ENCODE assay signal across 13 mouse cellular contexts in the genomic region with DNA sequence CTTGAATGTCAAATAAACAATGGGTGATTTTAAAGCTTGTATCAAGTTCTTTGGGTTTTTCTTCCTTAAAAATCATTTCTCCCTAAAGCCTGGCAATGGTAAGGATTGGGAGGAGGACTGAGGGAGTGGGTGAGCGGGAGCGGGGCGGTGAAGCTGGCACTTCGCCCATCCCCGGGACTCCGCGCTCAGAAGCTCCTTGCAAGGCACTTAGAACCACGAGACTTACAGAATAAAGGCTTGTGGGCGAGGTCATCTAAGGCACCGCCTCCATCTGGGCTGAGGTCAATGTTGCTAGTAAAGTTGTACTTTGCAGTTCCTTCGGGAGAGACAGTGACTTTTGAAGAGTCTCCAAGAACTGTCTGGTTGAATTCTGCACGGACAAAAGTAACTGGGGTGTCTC. TPM values are rescaled to one million over a fixed set of nuclear protein-coding genes. Genes with fewer than 3 reads are reported as not detected.
DNase-seq lines count a peak whose midpoint lies in the region; ATAC-seq and TF ChIP-seq lines count a peak whose summit lies in the region.
"Had no signal": no experiment of that assay in that cellular context is flagged by ENCODE, and none has a peak within 500 bp of the region (broad histone marks: within the 10 kb centered on the region; RNA-seq: fewer than 3 reads in every experiment).

No protein-coding gene starts in this region.

- 0 out of 2 replicates have a peak, but pooled peaks cover 7% of the 10 kb centered on the region for H3K4me1 ChIP-seq in hindbrain, postnatal 0 days (ENCODE audit: insufficient read depth, low read length)
- H3K4me1 ChIP-seq in hindbrain, embryonic 16.5 days (ENCODE audit: control insufficient read depth, insufficient read depth, low read depth, low read length), result no peaks in the 10 kb centered on the region

- no peak overlapping the region for H3K9ac ChIP-seq in hindbrain, postnatal 0 days (replicated peaks; ENCODE audit: low read length)
- no peak overlapping the region for H3K9ac ChIP-seq in hindbrain, embryonic 16.5 days (ENCODE audit: low read depth, low read length)
- H3K9ac ChIP-seq: forebrain, embryonic 15.5 days had no signal

- H3K4me2 ChIP-seq in hindbrain, postnatal 0 days (ENCODE audit: low read depth, low read length), result peak overlapping the region; percentile 19; the same call in 1 of the 2 replicates
- H3K4me2 ChIP-seq in hindbrain, embryonic 16.5 days (ENCODE audit: low read length), result no peak overlapping the region
- H3K4me2 ChIP-seq: forebrain, embryonic 15.5 days had no signal

- H3K4me3 ChIP-seq in hindbrain, postnatal 0 days (ENCODE audit: low read length), result no peak overlapping the region
- no peak overlapping the region for H3K4me3 ChIP-seq in hindbrain, embryonic 16.5 days (ENCODE audit: low read length)
- H3K4me3 ChIP-seq: forebrain, embryonic 15.5 days; heart, adult 2 months; hindbrain, embryonic 10.5 days had no signal

- DNase-seq in hindbrain, postnatal 0 days (ENCODE audit: low spot score), result no peak
- DNase-seq in right cerebral cortex, adult 18-20 months, result peak; percentile 39
- no peak for DNase-seq in right cerebral cortex, postnatal 25 days
- peak; percentile 52 to 57 for DNase-seq in frontal cortex, postnatal 36 days (ENCODE audit: low spot score in 2 of 2)
- DNase-seq in right cerebral cortex, postnatal 14 days, result peak; percentile 53
- DNase-seq in urinary bladder, postnatal 4 days (ENCODE audit: low spot score in 2 of 2), result no peak
- DNase-seq: heart, adult 2 months; midbrain, embryonic 14.5 days had no signal

- H3K27ac ChIP-seq in hindbrain, postnatal 0 days, result no peak overlapping the region
- H3K27ac ChIP-seq in hindbrain, embryonic 16.5 days (ENCODE audit: low read depth, low read length), result no peak overlapping the region
- H3K27ac ChIP-seq: forebrain, embryonic 15.5 days; heart, adult 2 months; hindbrain, embryonic 10.5 days had no signal

- no peak for ATAC-seq in hindbrain, postnatal 0 days
- ATAC-seq in hindbrain, embryonic 16.5 days, result no peak
- ATAC-seq in activated CD4-positive, CD25-positive, alpha-beta regulatory T cell, adult 4 months, result no peak
- ATAC-seq: forebrain, embryonic 15.5 days had no signal

- no peak for TF ChIP-seq CTCF in hindbrain, postnatal 0 days (IDR thresholded peaks at IDR 0.05; ENCODE audit: low read depth)

- H3K9me3 ChIP-seq in hindbrain, postnatal 0 days (ENCODE audit: low read length), result no peaks in the 10 kb centered on the region
- H3K9me3 ChIP-seq in hindbrain, embryonic 16.5 days (ENCODE audit: control insufficient read depth, low read length), result no peaks in the 10 kb centered on the region
- H3K9me3 ChIP-seq: forebrain, embryonic 15.5 days; hindbrain, embryonic 10.5 days had no signal

- WGBS in hindbrain, postnatal 0 days, result 36% methylated on average over 12 of the region's 12 CpGs
- 55% methylated on average over 12 of the region's 12 CpGs for WGBS in hindbrain, embryonic 16.5 days

- no peaks in the 10 kb centered on the region for H3K36me3 ChIP-seq in hindbrain, postnatal 0 days (ENCODE audit: insufficient read depth, low read length)
- H3K36me3 ChIP-seq in hindbrain, embryonic 16.5 days (ENCODE audit: control insufficient read depth, insufficient read depth, low read length), result no peaks in the 10 kb centered on the region
- H3K36me3 ChIP-seq: forebrain, embryonic 15.5 days; hindbrain, embryonic 10.5 days had no signal

- no peaks in the 10 kb centered on the region for H3K27me3 ChIP-seq in hindbrain, postnatal 0 days (ENCODE audit: insufficient read depth, low read length)
- H3K27me3 ChIP-seq in hindbrain, embryonic 16.5 days (replicated peaks; ENCODE audit: control insufficient read depth, insufficient read depth, low read length), result no peaks in the 10 kb centered on the region
- H3K27me3 ChIP-seq: forebrain, embryonic 15.5 days had no signal

RNA-seq across cellular contexts. Expression of a gene that starts 4.8 kb away (rescaled TPM):
- 0.11 and 0.31 TPM in 2 replicates for total RNA-seq in hindbrain, postnatal 0 days (2014; rRNA removed)
- 1.8 and 2.2 TPM in 2 replicates for polyA plus RNA-seq in hindbrain, postnatal 0 days (2015; fragmentation: Nextera tagmentation; extraction: Ambion mirVana)
- polyA plus RNA-seq in hindbrain, embryonic 16.5 days (2015; fragmentation: Nextera tagmentation; extraction: Ambion mirVana), result 1.2 and 1.9 TPM in 2 replicates
- not detected for polyA plus RNA-seq in activated CD4-positive, CD25-positive, alpha-beta regulatory T cell, adult 4 months (2017; shearing (Covaris generic))
- total RNA-seq: heart, adult 2 months had no signal
- polyA plus RNA-seq: liver, embryonic 16.5 days had no signal

RNA-seq across cellular contexts. Expression of a gene that starts 32.7 kb away (rescaled TPM):
- 36.5 and 38.4 TPM in 2 replicates for total RNA-seq in hindbrain, postnatal 0 days (2014; rRNA removed)
- 19.8 and 20.5 TPM in 2 replicates for polyA plus RNA-seq in hindbrain, postnatal 0 days (2015; fragmentation: Nextera tagmentation; extraction: Ambion mirVana)
- 20.6 and 20.8 TPM in 2 replicates for polyA plus RNA-seq in hindbrain, embryonic 16.5 days (2015; fragmentation: Nextera tagmentation; extraction: Ambion mirVana)
- polyA plus RNA-seq in activated CD4-positive, CD25-positive, alpha-beta regulatory T cell, adult 4 months (2017; shearing (Covaris generic)), result 10 to 100 TPM; 51.3 to 57.5 TPM

RNA-seq across cellular contexts. Expression of a gene that starts 49.5 kb away (rescaled TPM):
- 0.11 and 0.26 TPM in 2 replicates for total RNA-seq in hindbrain, postnatal 0 days (2014; rRNA removed)
- polyA plus RNA-seq in hindbrain, postnatal 0 days (2015; fragmentation: Nextera tagmentation; extraction: Ambion mirVana), result 0.08 and 0.19 TPM in 2 replicates
- polyA plus RNA-seq in hindbrain, embryonic 16.5 days (2015; fragmentation: Nextera tagmentation; extraction: Ambion mirVana), result 0.30 and 0.41 TPM in 2 replicates
- 1 to 10 TPM in 1 of 2 experiments, under 1 TPM in 1; 0.60 to 2.5 TPM for polyA plus RNA-seq in activated CD4-positive, CD25-positive, alpha-beta regulatory T cell, adult 4 months (2017; shearing (Covaris generic))

RNA-seq across cellular contexts. Expression of a gene that starts 53.8 kb away (rescaled TPM):
- 34.7 and 35.4 TPM in 2 replicates for total RNA-seq in hindbrain, postnatal 0 days (2014; rRNA removed)
- 68.1 and 72.3 TPM in 2 replicates for polyA plus RNA-seq in hindbrain, postnatal 0 days (2015; fragmentation: Nextera tagmentation; extraction: Ambion mirVana)
- 64.7 and 68.0 TPM in 2 replicates for polyA plus RNA-seq in hindbrain, embryonic 16.5 days (2015; fragmentation: Nextera tagmentation; extraction: Ambion mirVana)
- 100 to 1,000 TPM; 127 to 128 TPM for polyA plus RNA-seq in activated CD4-positive, CD25-positive, alpha-beta regulatory T cell, adult 4 months (2017; shearing (Covaris generic))

RNA-seq across cellular contexts. Expression of a gene that starts 58.5 kb away (rescaled TPM):
- total RNA-seq in hindbrain, postnatal 0 days (2014; rRNA removed), result 29.2 and 44.2 TPM in 2 replicates
- polyA plus RNA-seq in hindbrain, postnatal 0 days (2015; fragmentation: Nextera tagmentation; extraction: Ambion mirVana), result 111 and 114 TPM in 2 replicates
- polyA plus RNA-seq in hindbrain, embryonic 16.5 days (2015; fragmentation: Nextera tagmentation; extraction: Ambion mirVana), result 129 and 131 TPM in 2 replicates
- 100 to 1,000 TPM; 100 to 140 TPM for polyA plus RNA-seq in activated CD4-positive, CD25-positive, alpha-beta regulatory T cell, adult 4 months (2017; shearing (Covaris generic))

Comparison
In these comparisons a context has a peak if more than half of its experiments do, and no peak if none do; other contexts are left out.
1. DNase-seq: peak in right cerebral cortex, adult 18-20 months (single experiment), frontal cortex, postnatal 36 days (2 of 2) and right cerebral cortex, postnatal 14 days (single experiment); none in hindbrain, postnatal 0 days (single experiment), right cerebral cortex, postnatal 25 days (single experiment) and urinary bladder, postnatal 4 days (0 of 2).